Mouse (Mus musculus) heart, adult 11 months (tissue): ENCODE measurements around the gene Tlr2.

Source experiments
- DNase-seq: peaks from one replicate; pipeline ENCODE4 v3.0.0; 2022

The Tlr2 gene

GRCm38 (mm10) chr3:83827684-83828083 is 13.9 kb downstream of the Tlr2 start:
- no peak for DNase-seq

GRCm38 (mm10) chr3:83823774-83824173 is 17.8 kb downstream of the Tlr2 start:
- DNase-seq: no peak

DNA sequence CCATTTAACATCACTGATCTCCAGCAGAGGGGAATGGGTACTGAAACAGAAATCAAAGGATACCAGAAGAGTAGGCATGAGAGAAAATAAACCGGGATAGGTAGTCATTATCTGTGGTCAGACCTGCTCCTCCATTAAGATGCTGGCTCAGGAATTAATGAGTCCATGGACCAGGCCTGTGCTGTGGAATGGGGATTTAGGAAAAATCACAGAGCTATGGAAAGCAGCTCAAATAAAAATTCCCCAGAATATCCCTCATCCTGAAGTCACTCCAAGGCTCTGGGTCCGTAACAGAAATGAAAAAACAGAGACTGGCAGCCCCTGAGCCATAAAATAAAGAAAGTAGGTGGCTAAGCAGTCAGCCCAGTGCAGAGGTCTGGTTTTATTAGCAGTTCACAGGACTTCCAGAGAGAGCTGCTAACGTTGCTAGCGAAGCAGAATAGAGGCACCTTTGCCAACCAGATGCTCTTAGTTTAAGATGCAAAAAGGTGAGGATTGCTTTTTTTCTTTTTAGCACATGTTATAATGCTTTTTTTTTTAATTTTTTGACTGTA is 25.1 kb downstream of the Tlr2 start:
- DNase-seq: peak; percentile 33

DNA sequence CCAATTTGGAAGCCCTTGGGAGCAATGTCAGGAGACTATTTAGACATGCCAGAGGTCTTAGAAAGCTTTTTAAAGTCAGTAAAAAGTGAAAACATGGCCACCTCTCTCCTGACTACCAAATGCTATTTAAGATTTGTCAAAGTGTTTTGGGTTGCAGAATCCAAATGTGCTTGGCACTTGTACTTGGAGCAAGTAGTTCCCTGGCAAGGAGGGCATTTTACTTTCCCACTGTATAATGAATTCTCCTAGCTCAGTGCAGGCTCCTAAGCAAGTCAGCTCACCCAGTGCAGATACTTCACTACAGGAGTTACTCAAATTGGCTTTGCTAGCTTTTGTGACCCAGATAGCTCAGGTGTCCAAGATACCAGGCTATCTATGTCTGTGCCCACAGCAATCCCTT is 28.7 kb downstream of the Tlr2 start:
- DNase-seq: peak; percentile 52

- DNase-seq: peak; percentile 82
Observed at GRCm38 (mm10) chr3:83811987-83812386, 29.6 kb downstream of the Tlr2 start.

- peak; percentile 18 for DNase-seq
Observed at GRCm38 (mm10) chr3:83808483-83808882, 33.1 kb downstream of the Tlr2 start.

DNA sequence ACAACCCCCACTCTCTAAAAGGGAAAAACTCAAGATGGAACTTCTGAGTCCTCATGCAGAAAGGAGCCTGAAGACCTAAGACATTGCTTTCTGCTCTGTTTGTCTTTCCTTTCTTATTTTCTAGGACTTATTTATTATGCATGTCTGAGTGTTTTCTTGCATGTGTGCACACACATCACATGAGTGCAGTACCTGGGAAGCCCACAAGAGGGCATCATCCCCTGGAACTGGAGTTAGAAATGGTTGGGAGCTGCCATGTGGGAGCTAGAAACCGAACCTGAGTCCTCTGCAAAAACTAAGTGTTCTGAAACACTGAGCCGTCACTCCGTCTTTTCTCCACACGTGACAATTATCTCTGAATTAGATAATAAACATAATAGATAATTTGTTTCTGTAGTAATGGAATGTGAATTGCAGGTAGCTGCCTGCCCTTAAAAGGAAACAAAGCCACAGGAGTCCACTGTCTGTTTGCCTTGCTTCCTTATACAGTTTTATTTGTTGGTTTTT is 39.9 kb downstream of the Tlr2 start:
- peak; percentile 61 for DNase-seq

DNA sequence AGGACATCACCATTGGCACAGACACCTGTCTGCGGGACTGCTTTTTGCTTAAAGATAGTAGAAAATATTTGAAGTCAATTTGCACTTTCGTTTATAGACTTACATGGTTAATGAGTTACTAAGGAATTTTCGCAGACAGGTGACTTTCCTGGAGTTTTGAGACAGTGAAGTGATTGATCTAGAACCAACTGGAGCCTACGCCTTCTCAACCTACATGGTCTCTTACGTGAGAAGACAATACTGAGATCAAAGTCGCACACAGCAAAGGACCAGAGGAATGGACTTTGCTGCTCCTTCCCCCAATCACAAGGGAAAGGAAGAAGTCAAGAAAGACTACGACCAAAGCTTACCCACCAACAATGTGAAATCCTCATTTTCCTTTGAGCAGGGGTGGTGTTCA is 42.1 kb downstream of the Tlr2 start:
- peak; percentile 10 for DNase-seq

- DNase-seq: peak; percentile 92
Observed at GRCm38 (mm10) chr3:83797828-83798227, 43.7 kb downstream of the Tlr2 start.

- no peak for DNase-seq
Observed at GRCm38 (mm10) chr3:83797098-83797497, 44.5 kb downstream of the Tlr2 start.

DNA sequence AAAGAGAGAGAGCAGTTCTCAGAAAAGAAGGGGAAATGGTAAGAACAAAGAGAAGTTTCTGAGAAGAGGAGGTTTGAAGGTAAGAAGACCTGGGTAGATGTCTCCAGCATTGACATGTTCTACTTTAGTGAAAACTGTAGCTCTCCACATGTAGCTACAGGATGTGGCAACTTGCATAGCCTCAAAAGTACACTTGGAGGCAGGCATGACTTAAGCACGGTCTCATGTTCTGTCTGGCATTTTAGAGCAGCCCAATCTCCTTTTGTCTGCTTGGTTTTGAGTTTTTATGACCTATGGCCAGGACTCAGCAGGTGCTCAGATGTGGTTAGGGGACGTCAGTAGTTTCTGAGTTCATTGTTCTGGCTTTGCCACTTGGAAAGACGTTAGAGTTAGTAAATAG is 50.1 kb downstream of the Tlr2 start:
- peak; percentile 27 for DNase-seq

GRCm38 (mm10) chr3:83789651-83790451 is 51.7 kb downstream of the Tlr2 start:
- peak; percentile 86 for DNase-seq

DNA sequence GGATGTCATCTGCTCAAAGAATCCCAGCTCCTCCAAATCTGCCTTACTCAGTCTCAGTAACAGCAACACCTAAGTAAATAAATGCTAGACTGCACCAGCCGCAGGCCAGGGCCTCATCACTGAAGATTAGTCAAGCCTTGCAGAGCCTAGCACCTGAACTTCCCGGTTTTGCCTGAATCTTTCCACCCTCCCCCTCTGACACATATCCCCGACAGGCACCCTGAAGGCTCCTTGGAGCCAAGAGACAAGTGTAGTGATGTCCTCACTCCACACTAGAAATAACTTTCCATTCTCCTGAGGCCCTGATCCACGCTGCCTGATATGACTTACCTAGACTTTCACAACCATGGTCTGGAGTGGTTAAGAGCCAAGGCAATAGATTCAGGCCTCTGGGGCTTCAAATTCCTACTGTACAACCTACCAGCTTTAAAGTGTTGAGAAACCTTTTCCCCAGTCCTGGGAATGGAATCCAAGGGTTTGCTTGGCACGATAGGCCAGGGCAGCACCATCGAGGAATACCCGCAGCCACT is 53.7 kb downstream of the Tlr2 start:
- peak; percentile 77 for DNase-seq

DNA sequence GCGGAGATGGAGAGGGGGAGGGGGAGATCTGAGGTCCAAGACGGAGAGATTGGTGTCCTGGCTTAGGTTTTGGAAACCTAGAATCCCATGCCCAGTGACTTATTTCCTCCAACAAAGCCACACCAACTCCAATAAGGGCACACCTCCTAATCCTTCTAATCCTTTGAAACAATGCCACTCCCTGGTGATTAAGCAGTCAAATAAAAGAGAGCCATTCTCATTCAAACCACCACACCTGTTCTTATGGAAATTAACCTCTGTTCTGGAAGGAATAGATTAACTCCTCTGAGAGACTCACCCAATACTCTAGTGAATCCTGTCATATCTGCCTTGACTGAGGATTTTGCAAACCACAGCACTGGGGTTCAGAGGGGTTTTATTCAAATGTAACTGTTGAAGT is 54.5 kb downstream of the Tlr2 start:
- DNase-seq: no peak
